Mouse (Mus musculus) CH12.LX (cell line): ENCODE data around the gene Serpinf1. TPM values are rescaled to one million over a fixed set of nuclear protein-coding genes. Genes with fewer than 3 reads are reported as not detected.

Experiments used
- DNase-seq: peaks from one replicate; pipeline ENCODE4 v3.0.0-alpha.2; 2013; ENCODE audit errors: extremely low read depth
- H3K27ac ChIP-seq: 2 replicates; pipeline ENCODE4 v1.5.1; 2012; ENCODE audit warnings: low read depth, mild to moderate bottlenecking, control low read depth, moderate library complexity; ENCODE audit not compliant: insufficient read depth
- H3K27me3 ChIP-seq: replicated peaks from 2 replicates; pipeline ENCODE3; 2012; ENCODE audit warnings: inconsistent platforms
- H3K36me3 ChIP-seq, 2 experiments: replicated peaks in 1 of 2; 2 replicates each; pipeline versions ENCODE3 to v1.6.1; 2012; ENCODE audit warnings: inconsistent platforms in 1 of 2, low read length in 1 of 2, mild to moderate bottlenecking in 1 of 2, mixed read lengths in 1 of 2, moderate library complexity in 1 of 2; ENCODE audit not compliant: control insufficient read depth in 1 of 2, insufficient read depth in 1 of 2
- H3K4me1 ChIP-seq, 2 experiments: 2 replicates each; pipeline ENCODE4 v1.6.1; 2012; ENCODE audit warnings: inconsistent platforms in 1 of 2, moderate library complexity in 1 of 2; ENCODE audit not compliant: insufficient read depth in 2 of 2, control insufficient read depth in 1 of 2
- H3K4me2 ChIP-seq: 2 replicates; pipeline ENCODE4 v1.6.1; 2012; ENCODE audit warnings: low read depth, mild to moderate bottlenecking, control low read depth; ENCODE audit not compliant: poor library complexity, insufficient read depth, severe bottlenecking
- H3K4me3 ChIP-seq, 3 experiments: fragments of 150-350 bp in 1 of 3; sonication (generic) in 1 of 3; replicated peaks in 1 of 3; 2 replicates each; pipeline versions ENCODE3 to v1.5.1; 2011 to 2012; ENCODE audit warnings: low read depth in 2 of 3, low read length in 2 of 3, mild to moderate bottlenecking in 2 of 3, moderate library complexity in 2 of 3, control low read depth in 1 of 3, improper control_type of control experiment in 1 of 3, inconsistent platforms in 1 of 3, mixed read lengths in 1 of 3; ENCODE audit not compliant: poor library complexity in 1 of 3
- H3K79me2 ChIP-seq: replicated peaks from 2 replicates; pipeline ENCODE4 v1.6.1; 2012; ENCODE audit warnings: mild to moderate bottlenecking, moderate library complexity; ENCODE audit not compliant: control insufficient read depth, poor library complexity, insufficient read depth, severe bottlenecking; ENCODE audit errors: extremely low read depth
- H3K9ac ChIP-seq: 2 replicates; pipeline ENCODE4 v1.6.1; 2012; ENCODE audit warnings: low read depth, mild to moderate bottlenecking, control low read depth, moderate library complexity; ENCODE audit not compliant: insufficient read depth
- H3K9me3 ChIP-seq: replicated peaks from 2 replicates; pipeline ENCODE3; 2012; ENCODE audit warnings: low read length, inconsistent platforms, mixed read lengths
- BHLHE40 ChIP-seq: IDR thresholded peaks from 2 replicates; pipeline ENCODE4 v1.6.1; 2011; ENCODE audit warnings: mild to moderate bottlenecking, low read depth, low read length, improper control_type of control experiment
- CHD1 ChIP-seq: IDR thresholded peaks from 2 replicates; pipeline ENCODE4 v1.6.1; 2012; ENCODE audit warnings: low read depth, low read length, improper control_type of control experiment, inconsistent platforms
- E2F4 ChIP-seq: IDR thresholded peaks from 2 replicates; pipeline ENCODE4 v1.6.1; 2011; ENCODE audit warnings: low read depth, low read length, improper control_type of control experiment; ENCODE audit not compliant: insufficient replicate concordance
- ELF1 ChIP-seq: IDR thresholded peaks from 2 replicates; pipeline ENCODE4 v1.6.1; 2014; ENCODE audit warnings: low read depth, mild to moderate bottlenecking, inconsistent platforms, low read length, improper control_type of control experiment
- EP300 ChIP-seq: IDR thresholded peaks from 2 replicates; pipeline ENCODE4 v1.6.1; 2011; ENCODE audit warnings: low read length, improper control_type of control experiment
- ETS1 ChIP-seq: conservative IDR thresholded peaks from 2 replicates; pipeline ENCODE4 v1.6.1; 2012; ENCODE audit warnings: low read depth, mild to moderate bottlenecking, inconsistent platforms, low read length, improper control_type of control experiment, moderate library complexity
- HCFC1 ChIP-seq: IDR thresholded peaks from 2 replicates; pipeline ENCODE4 v1.6.1; 2012; ENCODE audit warnings: low read depth, mild to moderate bottlenecking, inconsistent platforms, low read length, improper control_type of control experiment
- IRF4 ChIP-seq: IDR thresholded peaks from 2 replicates; pipeline ENCODE4 v1.6.1; 2014; ENCODE audit warnings: low read depth, mild to moderate bottlenecking, inconsistent platforms, low read length, improper control_type of control experiment
- JUND ChIP-seq: conservative IDR thresholded peaks from 2 replicates; pipeline ENCODE4 v1.6.1; 2011; ENCODE audit warnings: low read depth, low read length, improper control_type of control experiment
- MAFK ChIP-seq: IDR thresholded peaks from 2 replicates; pipeline ENCODE4 v1.6.1; 2011; ENCODE audit warnings: low read length, improper control_type of control experiment; ENCODE audit not compliant: insufficient replicate concordance
- MAX ChIP-seq: IDR thresholded peaks from 2 replicates; pipeline ENCODE4 v1.6.1; 2011; ENCODE audit warnings: low read length, improper control_type of control experiment
- MEF2A ChIP-seq: IDR thresholded peaks from 2 replicates; pipeline ENCODE4 v1.6.1; 2014; ENCODE audit warnings: low read depth, mild to moderate bottlenecking, inconsistent platforms, low read length, improper control_type of control experiment, borderline replicate concordance
- MXI1 ChIP-seq: IDR thresholded peaks from 2 replicates; pipeline ENCODE4 v1.6.1; 2011; ENCODE audit warnings: mild to moderate bottlenecking, low read depth, low read length, improper control_type of control experiment
- MYC ChIP-seq: IDR thresholded peaks from 2 replicates; pipeline ENCODE4 v1.6.1; 2011; ENCODE audit warnings: low read depth, mild to moderate bottlenecking, improper control_type of control experiment, low read length
- NELFE ChIP-seq: IDR thresholded peaks from 2 replicates; pipeline ENCODE4 v1.6.1; 2011; ENCODE audit warnings: low read depth, low read length, improper control_type of control experiment
- NRF1 ChIP-seq: IDR thresholded peaks from 2 replicates; pipeline ENCODE4 v1.6.1; 2014; ENCODE audit warnings: low read depth, mild to moderate bottlenecking, inconsistent platforms, low read length, improper control_type of control experiment, moderate library complexity
- POLR2A ChIP-seq: IDR thresholded peaks from 2 replicates; pipeline ENCODE4 v1.6.1; 2011; ENCODE audit warnings: low read depth, mild to moderate bottlenecking, improper control_type of control experiment, low read length
- POLR2AphosphoS2 ChIP-seq: IDR thresholded peaks from 2 replicates; pipeline ENCODE4 v1.6.1; 2011; ENCODE audit warnings: low read depth, low read length, improper control_type of control experiment
- RAD21 ChIP-seq: IDR thresholded peaks from 2 replicates; pipeline ENCODE4 v1.6.1; 2011; ENCODE audit warnings: low read depth, mild to moderate bottlenecking, low read length, improper control_type of control experiment, moderate library complexity
- RCOR1 ChIP-seq: conservative IDR thresholded peaks from 2 replicates; pipeline ENCODE4 v1.6.1; 2012; ENCODE audit warnings: low read depth, mild to moderate bottlenecking, inconsistent platforms, low read length, improper control_type of control experiment
- SIN3A ChIP-seq: IDR thresholded peaks from 2 replicates; pipeline ENCODE4 v1.6.1; 2012; ENCODE audit warnings: low read length, improper control_type of control experiment, inconsistent platforms
- SMC3 ChIP-seq: IDR thresholded peaks from 2 replicates; pipeline ENCODE4 v1.6.1; 2011; ENCODE audit warnings: low read depth, low read length, improper control_type of control experiment
- TBP ChIP-seq: conservative IDR thresholded peaks from 2 replicates; pipeline ENCODE4 v1.6.1; 2011; ENCODE audit warnings: low read depth, low read length, improper control_type of control experiment
- TCF12 ChIP-seq: IDR thresholded peaks from 2 replicates; pipeline ENCODE4 v1.6.1; 2014; ENCODE audit warnings: low read depth, mild to moderate bottlenecking, inconsistent platforms, low read length, improper control_type of control experiment
- UBTF ChIP-seq: IDR thresholded peaks from 2 replicates; pipeline ENCODE4 v1.6.1; 2012; ENCODE audit warnings: low read depth, mild to moderate bottlenecking, inconsistent platforms, low read length, improper control_type of control experiment, moderate library complexity
- USF1 ChIP-seq: IDR thresholded peaks from 2 replicates; pipeline ENCODE4 v1.6.1; 2014; ENCODE audit warnings: low read depth, mild to moderate bottlenecking, inconsistent platforms, low read length, improper control_type of control experiment
- USF2 ChIP-seq: conservative IDR thresholded peaks from 2 replicates; pipeline ENCODE4 v1.6.1; 2011; ENCODE audit warnings: low read depth, low read length, improper control_type of control experiment
- ZC3H11A ChIP-seq: IDR thresholded peaks from 2 replicates; pipeline ENCODE4 v1.6.1; 2012; ENCODE audit warnings: low read depth, mild to moderate bottlenecking, inconsistent platforms, low read length, improper control_type of control experiment
- ZKSCAN1 ChIP-seq: IDR thresholded peaks from 2 replicates; pipeline ENCODE4 v1.6.1; 2012; ENCODE audit warnings: low read depth, inconsistent platforms, low read length, improper control_type of control experiment, borderline replicate concordance
- ZMIZ1 ChIP-seq: IDR thresholded peaks from 2 replicates; pipeline ENCODE4 v1.6.1; 2012; ENCODE audit warnings: low read depth, mild to moderate bottlenecking, inconsistent platforms, low read length, improper control_type of control experiment
- ZNF384 ChIP-seq: IDR thresholded peaks from 2 replicates; pipeline ENCODE4 v1.6.1; 2012; ENCODE audit warnings: low read depth, low read length, improper control_type of control experiment, inconsistent platforms
- dilution Hi-C: fragments of 300-500 bp; cut with MboI; formaldehyde crosslinking; loops from 2 replicates; pipeline ENCODE4 v1.14.3; 2020; ENCODE audit warnings: low sequenced_read_pairs; ENCODE audit not compliant: extremely low pct_unique_long_range_greater_than_20kb, extremely low pct_ligation_motif_present
- in situ Hi-C: fragments of 300-500 bp; cut with MboI; formaldehyde crosslinking; loops from 3 replicates; pipeline ENCODE4 v1.14.3; 2019; ENCODE audit warnings: low sequenced_read_pairs, low pct_ligation_motif_present, low pct_unique_long_range_greater_than_20kb, mixed read lengths
- polyA plus RNA-seq: library from polyadenylated mRNA; unstranded; fragments of >175 nt; gene quantifications from 2 replicates; pipeline ENCODE4 v1.2.1, GENCODE M21; 2012; ENCODE audit warnings: low read depth; ENCODE audit not compliant: insufficient read length
- total RNA-seq, 2 experiments: library from RNA; depleted of rRNA; stranded (reverse); fragments of 300-350 nt in 1 of 2; fragments of >200 nt in 1 of 2; gene quantifications; 2 replicates each; pipeline ENCODE4 v1.2.3; 2012 to 2014

Gene Serpinf1
- total and polyA plus RNA-seq, 3 experiments: 26.0 to 131 (median 56.5) TPM

GRCm38 (mm10) chr11:75455041-75455736, 32.7 kb upstream of the Serpinf1 start (continued):
- TF ChIP-seq ZC3H11A (no peak), ZKSCAN1 (no peak), ZMIZ1 (0 out of 2 replicates have a peak, but pooled peaks have one; percentile 50), MAFK (no peak; the same call in 1 of the 2 replicates), POLR2A (no peak; the same call in 1 of the 2 replicates), POLR2AphosphoS2 (no peak), USF2 (peak; percentile 37), MXI1 (no peak; the same call in 1 of the 2 replicates)
- TF ChIP-seq, all 38 proteins: peak for 19

GRCm38 (mm10) chr11:75453991-75454930, 31.8 kb upstream of the Serpinf1 start, which contains the start of gene Wdr81:
TSS of gene Wdr81 (minus strand) at chr11:75454717.
- dilution Hi-C loops (no loop called here), in situ Hi-C loops (no loop called here)
- H3K9me3 ChIP-seq: no peaks in the 10 kb centered on the region
- H3K36me3 ChIP-seq: peaks cover 22 to 35% of the 10 kb centered on the region in 2 experiments
- H3K4me2 ChIP-seq: peak within 1 kb of the TSS; percentile 60
- H3K4me3 ChIP-seq: peak within 1 kb of the TSS; percentile 48 to 63 (median 53)
- H3K79me2 ChIP-seq: no peaks in the 10 kb centered on the region
- peak within 1 kb of the TSS; percentile 64 for H3K9ac ChIP-seq
- peak; percentile 97 for DNase-seq
- H3K27me3 ChIP-seq: no peaks in the 10 kb centered on the region
- H3K27ac ChIP-seq: peak within 1 kb of the TSS; percentile 83
- peaks cover 34 to 84% of the 10 kb centered on the region in 2 experiments for H3K4me1 ChIP-seq
- TF ChIP-seq TBP (peak; percentile 68), SIN3A (peak; percentile 99), RAD21 (peak; percentile 51), ZC3H11A (0 out of 2 replicates have a peak, but pooled peaks have one; percentile 2), EP300 (no peak), MEF2A (peak; percentile 18), MYC (peak; percentile 97), ZNF384 (no peak), SMC3 (peak; percentile 55), ZKSCAN1 (no peak), MXI1 (peak; percentile 98), BHLHE40 (peak; percentile 99), MAFK (no peak), USF1 (peak; percentile 99), HCFC1 (peak; percentile 76), JUND (no peak), ETS1 (peak; percentile 88), UBTF (no peak; the same call in 1 of the 2 replicates), IRF4 (0 out of 2 replicates have a peak, but pooled peaks have one; percentile 5), NELFE (peak; percentile 40; the same call in 1 of the 2 replicates), TCF12 (0 out of 2 replicates have a peak, but pooled peaks have one; percentile 32), ZMIZ1 (no peak), CHD1 (no peak), MAX (peak; percentile 100), ELF1 (peak; percentile 94), POLR2A (peak; percentile 73), E2F4 (no peak), RCOR1 (no peak), NRF1 (peak; percentile 17; the same call in 1 of the 2 replicates), POLR2AphosphoS2 (no peak)
